Mouse (Mus musculus) T-cell, adult 2 months (primary cell): ENCODE results near the gene Tnk1.

ENCODE experiments used
- DNase-seq: peaks from one replicate; pipeline ENCODE4 v3.0.0; 2022; ENCODE audit warnings: low spot score

The Tnk1 gene

DNA sequence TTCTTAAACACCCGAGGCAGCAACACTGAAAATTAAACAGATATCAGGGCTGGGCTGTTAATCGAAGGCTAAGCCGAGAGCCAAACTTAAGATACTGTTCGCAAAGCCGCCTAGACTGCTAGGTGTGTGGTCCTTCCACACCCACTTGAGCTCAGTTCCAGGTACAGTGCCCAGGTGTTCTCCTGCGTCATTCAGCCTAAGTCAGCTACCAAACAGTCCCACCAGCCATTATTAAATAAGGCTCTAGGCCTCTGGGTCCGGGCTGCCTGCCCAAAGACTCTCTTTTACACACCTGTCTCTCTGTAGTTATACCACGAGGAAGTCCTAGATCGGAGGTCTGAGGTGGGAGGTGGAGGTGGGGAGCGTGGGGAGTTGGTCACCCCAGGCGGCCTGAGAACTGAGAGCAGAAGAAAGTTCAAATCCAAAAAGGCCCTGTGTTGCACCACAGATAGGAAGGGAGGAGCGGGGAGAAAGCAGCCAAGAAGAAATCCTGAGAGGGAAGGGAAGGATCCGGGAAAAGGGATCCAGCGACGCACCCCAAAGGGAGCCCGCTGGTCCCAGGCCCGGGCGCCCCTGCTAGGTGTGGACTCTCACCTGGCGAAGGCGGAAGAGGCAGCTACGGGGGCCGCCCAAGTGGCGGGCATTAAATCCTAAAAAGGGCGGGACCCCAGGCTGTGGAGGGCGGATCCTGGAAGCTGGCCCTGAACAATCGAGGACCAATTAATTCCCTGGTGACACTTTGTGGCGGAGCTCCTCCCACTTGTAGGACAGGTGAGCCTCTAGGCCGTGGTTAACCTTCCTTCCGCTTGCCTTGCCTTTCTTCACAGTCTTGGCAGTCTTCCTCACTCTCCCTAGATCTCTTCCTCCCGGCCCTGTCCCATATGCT is at the start of gene Tnk1:
TSS of gene Tnk1 (minus strand) at position 618 of the 886 bp plus-strand sequence.
- DNase-seq = no peak

DNA sequence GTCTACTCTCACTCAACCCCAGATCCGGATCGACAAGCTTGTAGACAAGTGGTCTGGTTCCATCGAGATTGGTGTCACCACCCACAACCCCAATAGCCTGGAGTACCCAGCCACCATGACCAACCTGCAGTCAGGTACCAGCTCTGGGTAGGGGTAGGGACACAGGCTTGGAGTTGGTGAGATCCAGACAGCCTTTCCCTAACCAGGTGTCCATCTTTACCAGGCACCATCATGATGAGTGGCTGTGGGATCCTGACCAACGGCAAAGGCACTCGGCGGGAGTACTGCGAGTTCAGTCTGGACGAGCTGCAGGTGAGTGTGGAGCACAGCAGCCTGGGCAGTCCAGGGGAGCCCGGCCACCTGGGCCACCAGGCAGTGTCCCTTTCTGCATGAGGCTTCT is 45.8 kb upstream of the Tnk1 start:
- no peak for DNase-seq

DNA sequence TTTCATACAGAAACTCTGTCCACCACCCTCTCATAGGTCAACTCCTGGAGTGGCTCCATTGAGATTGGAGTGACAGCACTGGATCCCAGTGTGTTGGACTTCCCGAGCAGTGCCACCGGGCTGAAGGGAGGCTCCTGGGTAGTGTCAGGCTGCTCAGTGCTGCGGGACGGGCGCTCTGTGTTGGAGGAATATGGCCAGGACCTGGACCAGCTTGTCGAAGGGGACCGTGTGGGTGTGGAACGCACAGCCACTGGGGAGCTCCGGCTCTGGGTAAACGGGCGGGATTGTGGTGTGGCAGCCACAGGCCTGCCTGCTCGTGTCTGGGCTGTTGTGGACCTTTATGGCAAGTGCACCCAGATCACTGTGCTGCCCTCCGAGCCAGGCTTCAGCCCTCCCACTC is 44.4 kb upstream of the Tnk1 start:
- DNase-seq = no peak

DNA sequence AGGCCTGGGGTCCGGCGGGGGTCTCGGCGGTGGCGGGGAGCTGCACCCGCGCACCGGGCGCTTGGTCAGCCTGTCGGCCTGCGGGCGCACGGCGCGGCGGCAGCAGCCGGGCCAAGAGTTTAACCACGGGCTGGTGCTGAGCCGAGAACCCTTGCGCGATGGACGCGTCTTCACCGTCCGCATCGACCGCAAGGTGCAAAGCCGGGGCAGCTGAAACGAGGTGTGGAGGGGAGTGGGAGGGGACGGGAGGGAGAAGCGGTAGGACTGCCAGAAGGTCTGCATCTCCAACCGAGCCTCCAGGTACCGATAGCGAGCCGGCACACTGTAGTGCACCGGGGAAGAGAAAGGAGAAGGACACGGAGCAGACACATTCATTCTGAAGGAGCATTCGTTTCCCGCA is 43.5 kb upstream of the Tnk1 start:
- no peak for DNase-seq

DNA sequence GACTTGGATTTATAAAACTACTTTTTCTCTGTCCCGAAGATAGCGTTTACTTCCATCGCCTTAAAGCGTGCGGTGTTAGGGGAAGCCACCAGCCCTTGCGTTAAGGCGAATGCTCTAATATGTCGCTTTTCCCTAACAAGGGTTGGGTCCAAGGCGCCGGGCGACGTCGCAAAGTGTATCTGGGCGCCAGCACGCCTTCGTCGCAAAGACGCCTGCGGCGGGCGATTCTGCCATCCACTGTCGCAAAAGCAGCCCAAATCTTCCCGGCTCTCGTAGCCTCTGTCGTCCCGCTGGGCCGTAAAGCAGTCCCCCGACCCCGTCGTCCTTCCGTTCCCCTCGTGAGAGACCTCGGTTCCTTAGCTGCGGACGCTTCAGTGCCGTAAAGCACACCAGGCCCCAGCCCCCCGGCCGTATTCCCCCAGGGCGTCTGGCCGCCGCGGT is 42.9 kb upstream of the Tnk1 start:
- peak; percentile 88 for DNase-seq

DNA sequence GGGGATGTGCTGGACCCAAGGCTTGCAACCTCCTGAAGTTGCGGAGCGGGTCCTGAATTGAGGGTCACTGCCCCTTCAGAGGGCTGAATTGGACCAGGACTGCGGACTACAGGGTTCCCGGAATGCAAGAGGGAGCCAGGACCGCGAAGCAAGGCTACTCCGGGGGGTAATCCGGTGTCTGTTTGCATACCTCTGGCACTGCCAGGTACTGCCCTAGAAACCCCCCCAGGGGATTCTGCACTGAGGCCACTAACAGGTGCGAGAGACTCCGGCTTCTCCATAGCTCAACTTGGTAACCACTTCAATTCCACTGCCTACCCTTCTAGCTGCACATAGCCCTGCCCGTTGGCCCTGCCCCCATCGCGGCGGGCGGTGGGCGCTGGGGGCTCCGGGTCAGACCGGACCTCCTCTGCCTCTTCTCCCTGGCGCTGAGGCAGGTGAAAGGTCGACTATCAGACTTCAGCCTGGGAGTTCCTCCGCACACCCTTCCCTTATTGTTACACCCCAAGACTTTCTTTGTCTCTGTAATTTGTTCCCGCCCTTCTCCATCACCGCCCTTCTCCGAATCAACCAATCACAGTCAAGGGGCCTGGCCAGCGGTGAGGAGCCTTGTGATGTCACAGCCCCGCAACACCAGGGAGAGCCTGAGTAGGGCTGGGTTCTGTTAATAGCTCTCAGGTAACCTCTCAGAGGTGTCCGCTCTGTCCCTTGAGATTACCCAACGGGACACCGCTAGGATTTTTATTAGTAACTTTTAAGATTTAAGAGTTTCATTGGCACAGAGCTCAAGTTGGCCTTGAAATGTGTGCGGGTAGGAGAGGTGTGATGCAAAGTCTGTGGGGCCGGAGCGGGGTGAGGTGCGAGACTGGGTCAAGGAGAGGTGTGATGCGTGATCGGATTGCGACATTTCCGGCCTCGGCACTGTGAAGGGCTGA is 42.2 kb upstream of the Tnk1 start, which contains the start of the genes 2810408A11Rik and Neurl4:
TSS of gene 2810408A11Rik (minus strand) at position 517 of the 935 bp plus-strand sequence.
TSS of gene Neurl4 (plus strand) at position 602 of the 935 bp plus-strand sequence.
- DNase-seq = peak; percentile 92

DNA sequence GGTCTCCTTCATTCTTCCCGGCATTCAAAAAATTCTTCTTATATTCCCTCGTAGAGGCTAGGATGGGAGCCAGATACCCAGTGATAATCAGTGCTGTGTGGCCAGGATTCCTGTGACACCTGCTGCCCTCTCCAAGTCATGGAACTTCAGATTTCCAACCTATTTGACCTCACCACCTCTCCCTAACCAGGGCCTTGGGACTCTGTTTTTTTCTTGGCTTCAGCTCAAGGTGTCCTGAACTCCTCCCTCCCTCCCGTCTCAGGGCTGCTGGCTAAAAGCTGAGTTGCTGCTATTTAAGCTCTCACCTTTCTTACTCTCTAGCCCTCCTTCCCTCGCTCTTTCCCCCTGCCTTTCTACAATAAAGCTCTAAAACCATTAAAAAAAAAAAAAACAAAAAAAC is 41.3 kb upstream of the Tnk1 start:
- DNase-seq = no peak

DNA sequence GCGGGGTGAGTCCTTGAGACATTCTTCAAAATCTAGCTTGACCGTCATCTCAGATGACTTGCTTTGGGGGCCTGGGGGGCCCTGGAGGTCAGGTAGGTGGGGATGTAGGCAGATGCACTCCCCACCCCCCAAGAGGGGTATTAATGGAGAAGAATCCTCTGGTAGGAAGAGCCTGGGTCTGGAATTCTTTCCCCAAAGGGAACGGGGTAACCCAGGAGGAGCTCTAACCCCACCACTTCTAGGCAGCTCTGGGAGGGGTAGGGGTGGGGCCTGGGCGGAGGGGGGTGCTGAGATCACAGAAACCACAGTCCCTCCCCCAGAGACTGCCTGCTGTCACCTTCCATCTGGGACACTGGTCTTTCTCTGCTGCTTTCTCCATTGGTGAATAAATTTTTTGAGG is 36.8 kb upstream of the Tnk1 start, which contains the start of gene Acap1:
TSS of gene Acap1 (minus strand) at position 249 of the 400 bp plus-strand sequence.
- peak; percentile 51 for DNase-seq

DNA sequence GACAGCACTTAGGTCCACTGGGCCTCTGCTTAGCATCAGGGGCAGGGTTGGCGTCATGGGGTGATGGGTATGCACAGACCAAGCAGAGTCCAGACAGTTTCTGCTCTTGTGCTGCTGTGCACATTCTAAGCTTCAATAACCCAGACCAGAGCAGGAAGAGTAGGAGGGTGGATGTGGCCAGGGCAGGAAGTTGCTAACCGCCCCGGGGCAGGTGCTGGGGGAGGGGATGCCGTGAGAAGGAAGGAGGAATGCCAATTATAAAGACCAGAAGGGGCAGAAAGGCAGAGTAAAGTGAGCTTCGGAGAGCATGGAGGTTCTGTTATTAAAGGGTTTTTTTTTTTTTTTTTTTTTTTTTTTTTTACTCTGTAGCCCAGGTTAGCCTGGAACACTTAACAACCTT is 36.1 kb upstream of the Tnk1 start:
- DNase-seq = peak; percentile 84

DNA sequence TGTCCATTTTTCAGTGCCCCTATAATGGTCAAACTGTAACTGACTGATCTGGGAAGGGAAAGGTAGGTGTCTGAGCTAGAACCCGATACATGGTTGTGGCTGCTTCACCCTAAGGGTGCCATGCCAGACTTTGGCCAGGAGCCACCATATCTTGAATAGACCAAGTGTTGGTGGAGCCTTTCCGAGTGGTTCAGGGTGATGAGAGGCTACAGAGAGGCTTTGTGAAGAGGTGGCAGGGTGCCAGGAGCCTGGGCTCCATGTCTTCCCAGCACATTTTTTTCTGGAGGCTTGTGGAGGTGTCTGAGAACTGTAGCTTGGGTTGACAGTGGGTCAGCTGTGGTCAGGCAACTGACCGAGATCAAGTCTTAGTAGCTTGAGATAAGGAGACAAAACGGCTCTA is 33.0 kb upstream of the Tnk1 start:
- DNase-seq = no peak

DNA sequence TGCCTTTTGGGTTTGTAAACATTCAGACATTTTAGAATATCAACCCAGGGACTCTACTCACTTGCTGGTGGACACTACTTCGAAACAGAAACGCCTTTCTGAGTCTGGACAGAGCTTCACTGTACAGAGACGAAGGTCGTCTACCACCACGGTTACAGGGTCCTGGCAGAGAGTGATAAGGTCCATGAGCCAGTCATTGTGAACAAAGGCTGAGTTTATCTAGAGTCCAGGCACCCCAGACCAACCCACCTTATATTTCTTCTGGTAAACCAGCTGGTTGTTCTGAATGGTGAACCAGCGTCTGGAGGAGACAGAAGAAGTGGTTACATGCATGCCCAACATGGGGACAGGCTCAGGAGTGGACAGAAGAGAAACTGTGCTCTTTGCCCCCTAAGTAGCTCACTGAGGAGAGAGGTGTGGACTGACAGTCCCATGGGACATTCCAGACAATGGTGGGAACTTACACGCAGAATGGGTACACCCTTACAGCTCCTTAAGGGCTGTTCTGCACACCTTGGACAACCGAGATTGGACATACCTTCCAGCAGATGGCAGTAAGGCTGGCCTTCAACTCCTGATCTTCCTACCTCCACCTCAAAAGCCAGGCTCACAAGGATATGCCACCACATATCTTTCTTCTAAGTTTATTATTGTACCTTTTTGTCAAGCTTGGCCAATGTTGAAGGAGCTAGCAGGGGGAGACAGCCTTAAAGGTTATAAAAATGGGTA is 28.5 kb upstream of the Tnk1 start:
- no peak for DNase-seq

DNA sequence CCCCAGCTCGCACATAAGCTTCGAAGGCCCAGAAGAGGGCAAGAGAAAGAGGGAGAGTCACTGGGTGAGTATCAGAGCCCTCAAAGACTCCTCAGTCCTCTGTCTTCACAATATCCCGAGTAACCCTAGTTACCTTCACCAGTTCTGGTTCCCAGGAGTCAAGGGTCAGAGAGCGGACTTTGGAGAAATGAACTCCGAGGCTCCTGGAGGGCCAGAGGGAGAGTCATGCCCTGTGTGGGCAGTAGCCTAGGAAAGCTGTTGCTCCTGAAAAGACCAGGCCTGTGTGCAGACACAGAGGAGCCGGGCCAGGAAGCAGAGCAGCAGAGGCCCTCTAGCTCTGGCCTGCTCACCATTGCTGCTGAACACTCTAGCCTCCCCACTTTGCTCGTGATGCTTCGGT is 26.1 kb upstream of the Tnk1 start:
- no peak for DNase-seq

DNA sequence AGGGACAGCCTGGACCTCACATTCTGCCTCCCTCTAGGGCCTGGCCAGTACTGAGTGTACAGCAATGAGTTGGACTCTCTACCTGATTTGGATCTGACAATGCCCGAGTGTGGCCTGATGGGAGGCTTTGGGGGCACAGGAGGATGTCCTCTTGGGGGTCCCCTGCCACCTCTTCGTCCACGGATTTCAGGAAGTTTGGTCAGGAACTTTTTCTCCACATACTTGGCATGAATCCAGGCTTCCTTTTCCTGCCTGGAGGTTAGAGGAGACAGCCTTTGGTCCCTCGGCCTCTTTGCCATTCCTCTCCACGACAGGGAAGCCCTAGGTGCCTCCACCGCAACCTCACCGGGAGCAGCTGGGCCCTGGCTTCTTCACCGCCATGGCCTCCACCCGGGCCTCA is 25.7 kb upstream of the Tnk1 start:
- DNase-seq = no peak

DNA sequence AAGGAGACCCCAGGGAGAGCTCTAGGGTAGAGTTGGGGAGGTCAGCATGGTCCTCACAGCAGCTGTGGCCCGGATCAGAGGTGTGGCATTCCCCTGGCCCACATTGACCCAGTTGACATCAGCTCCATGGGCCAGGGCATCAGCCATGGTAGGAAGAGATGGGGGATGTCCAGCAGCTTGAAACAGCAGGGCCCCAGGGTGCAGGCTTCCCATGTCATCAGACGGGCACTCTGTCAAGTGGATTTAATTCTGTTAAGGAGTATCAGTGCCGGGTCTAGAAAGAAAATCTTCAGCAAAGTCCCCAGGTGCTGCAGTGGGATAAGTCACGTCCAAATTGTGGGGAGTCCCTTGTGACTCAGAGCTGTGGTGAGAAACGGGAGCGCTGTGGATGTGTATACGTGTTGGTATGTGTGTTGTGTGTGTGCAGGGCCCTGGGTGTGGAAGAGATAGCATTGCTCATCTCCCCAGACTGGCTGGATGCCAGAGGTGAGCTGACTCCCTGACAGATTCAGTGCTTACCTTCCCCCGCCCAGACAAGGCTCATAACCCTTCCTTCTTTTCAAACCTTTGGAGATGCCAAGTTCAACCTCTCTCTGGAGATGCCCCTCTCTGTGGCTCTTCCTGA is 25.1 kb upstream of the Tnk1 start:
- no peak for DNase-seq

DNA sequence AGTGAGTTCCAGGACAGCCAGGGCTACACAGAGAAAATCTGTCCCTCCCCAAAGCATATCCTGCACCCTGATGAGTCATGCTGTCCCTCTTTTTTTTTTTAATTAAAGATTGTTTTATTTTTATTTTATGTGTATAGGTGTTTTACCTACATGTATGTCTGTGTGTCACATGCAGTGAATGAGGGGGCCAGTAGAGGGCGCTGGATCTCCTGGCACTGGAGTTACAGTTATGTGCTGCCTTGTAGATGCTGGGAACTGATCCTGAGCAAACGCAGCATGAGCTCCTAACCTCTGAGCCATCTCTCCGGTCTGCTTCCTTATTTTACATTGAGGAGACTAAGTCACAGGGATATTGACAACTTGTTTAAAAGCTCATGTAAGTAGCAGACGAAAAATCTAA is 24.5 kb upstream of the Tnk1 start:
- peak; percentile 62 for DNase-seq

DNA sequence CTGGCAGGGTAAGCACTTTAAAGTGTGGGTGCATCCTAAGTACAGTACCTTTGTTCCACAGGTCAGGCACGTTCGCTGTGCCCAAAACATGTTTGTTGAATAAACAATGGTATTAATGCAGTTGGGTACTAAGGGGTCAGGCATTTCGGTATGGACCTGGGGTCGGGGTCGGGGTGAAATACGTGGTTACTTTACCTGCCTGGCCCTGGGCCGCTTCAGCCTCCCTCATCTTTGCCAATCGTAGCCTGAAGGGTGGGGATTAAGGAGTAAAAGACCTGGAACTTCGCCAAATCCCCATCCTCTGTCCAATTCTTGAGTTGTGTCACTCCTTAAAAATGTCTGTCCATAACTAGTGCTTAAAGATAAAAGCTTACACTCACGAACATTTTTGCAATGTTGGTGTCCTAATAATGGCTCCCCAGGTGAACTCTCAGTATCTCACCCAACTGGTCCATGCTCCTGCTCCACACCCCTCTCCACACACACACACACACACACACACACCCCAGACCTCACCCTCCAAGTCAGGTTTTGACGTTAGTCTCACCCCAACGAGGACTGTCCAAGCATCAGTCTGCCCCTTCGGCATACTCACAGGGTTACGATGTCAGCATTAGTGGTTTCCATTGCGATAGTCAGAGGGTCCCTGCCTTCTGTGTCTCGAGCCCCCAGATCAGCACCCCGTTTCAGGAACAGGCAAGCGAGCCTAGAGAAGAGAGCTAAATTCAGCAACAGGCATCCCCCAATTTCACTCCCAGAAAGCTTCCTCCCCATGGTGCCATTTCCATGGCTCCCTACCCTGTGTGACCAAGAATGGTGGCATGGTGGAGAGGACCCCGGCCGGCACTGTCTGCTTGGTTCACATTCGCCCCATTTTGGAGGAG is 23.5 kb upstream of the Tnk1 start:
- DNase-seq = no peak

DNA sequence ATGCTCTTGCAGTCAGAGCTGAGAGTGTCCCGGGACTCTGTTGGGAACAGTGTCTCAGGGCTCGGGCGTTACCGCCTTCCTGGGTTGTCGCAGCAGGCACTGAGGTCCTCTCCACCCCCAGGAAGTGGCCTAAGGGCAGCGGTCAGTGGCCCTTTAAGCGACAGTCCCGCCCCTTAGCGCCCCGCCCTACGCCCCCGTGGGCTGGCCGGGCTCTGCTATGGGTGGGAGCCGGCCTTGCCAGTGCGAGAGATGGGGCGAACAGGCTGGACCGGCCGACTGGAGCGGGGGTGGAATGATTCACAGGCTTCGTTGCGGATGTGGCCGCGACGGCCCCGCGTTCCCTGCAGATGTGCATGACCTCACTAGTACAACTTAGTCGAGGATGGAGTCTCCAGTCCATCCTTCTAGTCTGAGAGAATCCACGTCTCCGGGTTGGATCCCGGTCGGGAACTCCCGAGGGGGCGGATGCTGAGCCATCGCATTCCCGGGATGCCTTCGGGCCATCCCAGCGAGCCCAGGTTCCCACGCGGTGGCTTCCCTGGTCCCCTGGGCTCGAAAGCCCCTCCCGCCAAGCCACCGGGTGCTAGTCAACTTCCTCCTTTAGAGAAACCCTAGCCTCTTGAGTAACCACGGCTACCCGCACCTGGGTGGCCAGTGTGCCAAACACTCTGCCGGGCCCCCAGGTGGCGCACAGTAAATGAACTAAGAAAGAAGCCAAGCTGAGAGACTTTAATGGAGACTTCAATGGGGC is 22.5 kb upstream of the Tnk1 start, which contains the start of gene Kctd11:
TSS of gene Kctd11 (minus strand) at position 554 of the 751 bp plus-strand sequence.
- peak; percentile 79 for DNase-seq

DNA sequence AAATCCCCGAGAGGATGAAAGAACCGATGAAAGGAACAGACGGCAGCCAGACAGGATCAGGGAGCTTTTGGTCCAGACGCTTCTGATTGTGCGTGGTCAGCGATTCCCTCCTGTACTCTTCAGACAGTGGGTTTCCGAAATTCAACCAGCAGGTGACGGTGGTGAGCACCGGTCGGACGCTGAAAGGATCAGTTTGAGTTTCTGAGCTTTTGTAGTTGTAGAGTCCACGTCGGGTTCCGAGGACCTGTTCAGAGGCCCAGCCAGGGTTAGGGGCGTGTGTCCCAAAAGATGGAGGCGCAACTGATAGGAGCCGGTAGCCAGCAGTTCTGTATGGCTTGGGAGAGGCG is 21.9 kb upstream of the Tnk1 start:
- peak; percentile 54 for DNase-seq

DNA sequence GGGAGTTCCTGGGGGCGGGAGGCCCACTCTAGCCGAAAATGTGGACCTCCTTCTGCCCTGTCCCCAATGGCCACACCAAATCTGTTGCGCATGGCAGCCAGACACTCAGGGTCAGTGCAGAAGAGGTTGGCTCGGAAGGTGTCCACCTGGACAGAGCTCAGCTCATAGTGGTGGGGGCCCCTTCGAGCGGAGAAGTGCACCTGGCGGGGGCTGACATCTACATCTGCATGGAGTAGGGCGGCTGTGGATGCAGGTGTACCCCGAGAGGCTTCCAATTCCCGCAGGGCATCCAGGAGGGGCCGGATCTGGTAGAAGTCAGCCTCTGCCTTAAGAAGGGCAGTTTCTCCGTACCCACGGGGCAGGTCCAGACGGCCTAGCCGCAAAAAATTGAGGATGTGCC is 21.2 kb upstream of the Tnk1 start:
- no peak for DNase-seq

DNA sequence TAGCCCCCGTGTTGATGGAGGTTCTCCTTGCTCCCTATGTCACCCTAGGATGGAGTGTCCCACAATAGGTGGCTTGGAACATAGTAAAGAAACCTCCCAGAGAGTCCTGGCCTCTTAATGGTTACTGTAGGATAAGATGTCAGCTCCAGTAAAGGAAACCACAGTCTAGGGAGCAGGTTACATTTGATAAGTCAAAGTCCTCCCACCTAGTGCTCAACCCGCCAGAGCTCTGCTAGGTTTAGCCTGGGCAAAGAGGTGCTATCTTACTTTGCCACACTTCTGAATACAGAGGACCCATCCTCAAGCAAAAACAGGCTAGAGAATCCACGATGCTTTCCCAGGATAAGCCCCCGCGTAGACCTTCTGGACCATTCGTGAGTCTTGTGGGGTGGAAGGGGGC is 20.4 kb upstream of the Tnk1 start:
- no peak for DNase-seq
